Mouse (Mus musculus) forebrain, embryonic 13.5 days (tissue): ENCODE measurements around the gene Cnot6l. TPM values are rescaled to one million over a fixed set of nuclear protein-coding genes. Genes with fewer than 3 reads are reported as not detected.

Experiments
- ATAC-seq: fragments of 200-750 bp; cut with Nextera tagmentation; 2 replicates; pipeline ENCODE4 v1.8.0; 2017
- H3K27ac ChIP-seq: fragments of 300-500 bp; sonication (generic); 2 replicates; pipeline ENCODE4 v1.5.1; 2015; ENCODE audit warnings: inconsistent platforms, mild to moderate bottlenecking, moderate library complexity
- H3K27me3 ChIP-seq: fragments of 300-500 bp; sonication (generic); 2 replicates; pipeline ENCODE4 v1.6.1; 2015; ENCODE audit warnings: mild to moderate bottlenecking, inconsistent platforms
- H3K36me3 ChIP-seq: fragments of 300-500 bp; sonication (generic); 2 replicates; pipeline ENCODE4 v1.6.1; 2015; ENCODE audit warnings: mild to moderate bottlenecking, inconsistent platforms; ENCODE audit not compliant: poor library complexity, severe bottlenecking
- H3K4me1 ChIP-seq: fragments of 300-500 bp; sonication (generic); 2 replicates; pipeline ENCODE4 v1.6.1; 2015; ENCODE audit warnings: inconsistent platforms
- H3K4me2 ChIP-seq: fragments of 300-500 bp; sonication (generic); 2 replicates; pipeline ENCODE4 v1.6.1; 2015; ENCODE audit warnings: inconsistent platforms, mild to moderate bottlenecking, moderate library complexity
- H3K4me3 ChIP-seq: fragments of 300-500 bp; sonication (generic); 2 replicates; pipeline ENCODE4 v1.5.1; 2015; ENCODE audit warnings: mild to moderate bottlenecking, inconsistent platforms
- H3K9ac ChIP-seq: fragments of 300-500 bp; sonication (generic); 2 replicates; pipeline ENCODE4 v1.6.1; 2015; ENCODE audit warnings: mild to moderate bottlenecking, inconsistent platforms
- H3K9me3 ChIP-seq: fragments of 300-500 bp; sonication (generic); replicated peaks from 2 replicates; pipeline ENCODE4 v1.6.1; 2016; ENCODE audit warnings: inconsistent platforms
- WGBS: fragments of 180-500 bp; shearing (Covaris S2); methylation state at CpG from one replicate; pipeline ENCODE4 v1.1.7; 2015; 5-methylcytosine and 5-hydroxymethylcytosine counted together
- polyA plus RNA-seq: library from polyadenylated mRNA; unstranded; fragments of >200 nt; fragmentation: Nextera tagmentation; extraction: Ambion mirVana; gene quantifications from 2 replicates; pipeline ENCODE4 v1.2.1, GENCODE M21; 2015

Cnot6l gene
- polyA plus RNA-seq, 1 experiment from 2014 or later = 12.6 TPM

DNA sequence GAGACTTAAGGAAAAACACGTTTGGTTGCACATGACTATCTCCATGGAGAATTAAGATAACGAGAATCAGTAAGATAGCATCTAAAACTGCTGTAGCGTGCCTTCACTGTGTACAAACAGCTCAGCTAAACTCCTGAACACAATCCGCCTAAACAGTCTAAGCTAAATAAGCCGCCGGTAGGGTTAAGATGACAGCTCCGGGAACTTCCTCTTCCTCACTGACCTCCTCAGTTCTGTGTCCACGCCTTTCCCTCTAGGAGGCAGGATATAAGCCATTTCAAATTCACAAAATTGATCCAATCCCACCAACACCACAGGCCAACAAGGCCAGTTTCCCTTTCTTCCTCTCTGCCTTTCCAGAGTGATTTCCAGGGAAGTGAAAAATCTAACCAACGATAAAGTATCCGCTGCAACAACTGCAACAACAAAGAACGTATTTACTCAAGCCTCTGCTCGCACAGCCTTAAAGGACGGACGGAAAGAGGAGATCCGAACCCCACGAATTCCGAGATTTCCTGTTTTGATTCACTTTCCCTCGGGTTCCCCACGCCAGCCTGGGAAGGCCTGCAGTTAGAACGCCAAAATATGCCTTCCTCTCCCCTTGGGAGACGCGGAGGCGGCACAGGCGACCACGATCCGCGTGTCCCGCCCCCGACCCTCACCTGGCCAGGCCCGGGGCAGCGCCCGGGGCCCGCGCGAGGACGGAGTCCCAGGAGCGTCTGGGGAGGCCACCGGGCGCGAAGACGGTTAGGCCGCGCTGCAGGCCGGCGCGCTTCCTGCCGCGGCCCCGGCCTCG, 3.3 kb downstream of the Cnot6l start:
- H3K4me2 ChIP-seq = peak overlapping the region; percentile 77
- H3K4me1 ChIP-seq = peaks cover 17% of the 10 kb centered on the region
- H3K9ac ChIP-seq = peak overlapping the region; percentile 98
- under 1% methylated on average over 49 of the region's 50 CpGs for WGBS
- no peaks in the 10 kb centered on the region for H3K9me3 ChIP-seq
- H3K27ac ChIP-seq = peak overlapping the region; percentile 99
- ATAC-seq = 0 out of 2 replicates have a peak, but pooled peaks have one; percentile 4
- no peaks in the 10 kb centered on the region for H3K36me3 ChIP-seq
- peak overlapping the region; percentile 92 for H3K4me3 ChIP-seq
- no peaks in the 10 kb centered on the region for H3K27me3 ChIP-seq

GRCm38 (mm10) chr5:96142351-96142750, 21.6 kb downstream of the Cnot6l start:
- Histone ChIP-seq H3K4me1 (no peaks in the 10 kb centered on the region), H3K27me3 (no peaks in the 10 kb centered on the region), H3K4me2 (no peak overlapping the region), H3K4me3 (no peak overlapping the region), H3K9ac (no peak overlapping the region), H3K9me3 (no peaks in the 10 kb centered on the region), H3K27ac (no peak overlapping the region), H3K36me3 (no peaks in the 10 kb centered on the region)
- WGBS = 97% methylated on average over 2 of the region's 2 CpGs
- ATAC-seq = no peak

DNA sequence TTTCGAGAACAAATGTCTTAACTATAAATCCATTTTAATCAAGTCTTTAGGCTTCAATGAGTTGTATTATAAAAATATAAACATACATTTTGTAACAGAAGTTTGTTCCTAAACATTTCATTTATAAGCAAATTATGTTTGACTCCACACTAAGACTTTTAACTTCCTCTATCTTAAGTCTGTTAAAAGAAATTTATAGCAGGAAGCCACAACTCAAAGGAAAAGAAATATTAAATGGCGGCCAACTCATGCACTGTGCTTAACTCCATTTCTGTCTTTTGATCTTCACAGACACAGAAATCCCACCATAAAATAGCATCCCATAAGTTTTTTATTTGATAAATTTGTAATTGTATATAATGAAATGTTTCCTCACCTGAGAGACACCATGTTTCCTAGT, 33.3 kb downstream of the Cnot6l start:
- no peaks in the 10 kb centered on the region for H3K9me3 ChIP-seq
- H3K4me3 ChIP-seq = no peak overlapping the region
- H3K27me3 ChIP-seq = no peaks in the 10 kb centered on the region
- peaks cover 26% of the 10 kb centered on the region for H3K36me3 ChIP-seq
- H3K27ac ChIP-seq = no peak overlapping the region
- no peak for ATAC-seq
- no peak overlapping the region for H3K9ac ChIP-seq
- WGBS = 91% methylated on average over 2 of the region's 2 CpGs
- no peaks in the 10 kb centered on the region for H3K4me1 ChIP-seq
- no peak overlapping the region for H3K4me2 ChIP-seq

DNA sequence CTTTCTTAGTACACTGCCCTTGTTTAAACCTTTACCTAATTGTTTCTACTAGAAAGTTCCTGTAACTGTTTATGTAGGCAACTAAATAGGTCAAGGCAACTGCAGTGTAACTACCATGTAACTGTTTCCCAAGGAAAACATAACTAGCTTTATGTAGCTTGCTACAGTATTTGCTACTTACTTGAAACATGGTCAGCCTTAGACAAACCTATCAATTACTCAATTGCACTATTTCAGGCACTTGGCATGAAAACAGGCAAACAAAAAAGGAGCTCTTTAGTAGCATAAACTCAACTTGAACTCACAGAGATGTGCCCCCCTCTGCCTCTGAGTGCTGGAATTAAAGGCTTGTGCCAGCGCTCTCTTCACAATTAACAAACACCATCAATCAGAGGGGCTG, 37.1 kb downstream of the Cnot6l start:
- H3K27ac ChIP-seq = no peak overlapping the region
- no peaks in the 10 kb centered on the region for H3K4me1 ChIP-seq
- WGBS = 85% methylated on average over 1 of the region's 1 CpGs
- H3K36me3 ChIP-seq = peaks cover 21% of the 10 kb centered on the region
- no peak overlapping the region for H3K4me2 ChIP-seq
- ATAC-seq = no peak
- no peak overlapping the region for H3K9ac ChIP-seq
- no peak overlapping the region for H3K4me3 ChIP-seq
- no peaks in the 10 kb centered on the region for H3K9me3 ChIP-seq
- no peaks in the 10 kb centered on the region for H3K27me3 ChIP-seq

GRCm38 (mm10) chr5:96114943-96115342, 49.0 kb downstream of the Cnot6l start:
- H3K4me1 ChIP-seq = no peaks in the 10 kb centered on the region
- ATAC-seq = no peak
- no peaks in the 10 kb centered on the region for H3K9me3 ChIP-seq
- H3K27me3 ChIP-seq = no peaks in the 10 kb centered on the region
- H3K27ac ChIP-seq = no peak overlapping the region
- H3K4me2 ChIP-seq = no peak overlapping the region
- WGBS = 71% methylated on average over 3 of the region's 3 CpGs
- peaks cover 4% of the 10 kb centered on the region; the same call in 1 of the 2 replicates for H3K36me3 ChIP-seq
- H3K4me3 ChIP-seq = no peak overlapping the region
- no peak overlapping the region for H3K9ac ChIP-seq

DNA sequence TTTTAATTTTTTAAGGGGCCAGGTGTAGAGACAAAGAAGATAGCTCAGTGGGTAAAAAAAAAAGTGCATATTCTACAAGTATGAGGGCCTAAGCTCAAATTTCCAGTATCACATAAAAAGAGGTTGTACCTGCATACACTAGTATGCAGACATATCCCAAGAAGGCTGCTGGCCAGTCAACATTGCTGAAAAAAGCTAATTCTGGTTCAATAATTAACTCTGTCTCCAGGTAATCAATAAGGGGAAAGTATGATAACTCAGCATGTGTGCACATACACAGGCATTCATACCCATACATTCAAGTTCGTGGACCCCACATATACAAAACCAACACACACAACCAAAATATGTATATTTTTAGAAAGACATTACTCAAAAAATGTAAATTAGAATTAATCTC, 59.3 kb downstream of the Cnot6l start:
- WGBS = 97% methylated on average over 1 of the region's 1 CpGs
- ATAC-seq = no peak

GRCm38 (mm10) chr5:96091468-96091867, 72.5 kb downstream of the Cnot6l start:
- no peak overlapping the region for H3K27ac ChIP-seq
- H3K27me3 ChIP-seq = no peaks in the 10 kb centered on the region
- ATAC-seq = no peak
- no peaks in the 10 kb centered on the region for H3K4me1 ChIP-seq
- WGBS = 94% methylated on average over 2 of the region's 2 CpGs
- peaks cover 8% of the 10 kb centered on the region for H3K36me3 ChIP-seq
- no peaks in the 10 kb centered on the region for H3K9me3 ChIP-seq
- H3K4me2 ChIP-seq = no peak overlapping the region
- H3K9ac ChIP-seq = no peak overlapping the region
- H3K4me3 ChIP-seq = no peak overlapping the region

More for the DNA sequence above, 59.3 kb downstream of the Cnot6l start:
- no peaks in the 10 kb centered on the region for H3K27me3 ChIP-seq
- no peak overlapping the region for H3K4me2 ChIP-seq
- no peak overlapping the region for H3K9ac ChIP-seq
- no peaks in the 10 kb centered on the region for H3K9me3 ChIP-seq
- H3K4me3 ChIP-seq = no peak overlapping the region
- H3K27ac ChIP-seq = no peak overlapping the region
- no peaks in the 10 kb centered on the region for H3K4me1 ChIP-seq
- peaks cover 15% of the 10 kb centered on the region for H3K36me3 ChIP-seq

GRCm38 (mm10) chr5:96085324-96085723, 78.6 kb downstream of the Cnot6l start:
- H3K4me2 ChIP-seq = no peak overlapping the region
- H3K4me1 ChIP-seq = no peaks in the 10 kb centered on the region
- no peak overlapping the region for H3K27ac ChIP-seq
- no peaks in the 10 kb centered on the region for H3K27me3 ChIP-seq
- no peak for ATAC-seq
- no peak overlapping the region for H3K9ac ChIP-seq
- peaks cover 12% of the 10 kb centered on the region for H3K36me3 ChIP-seq
- H3K9me3 ChIP-seq = no peaks in the 10 kb centered on the region
- H3K4me3 ChIP-seq = no peak overlapping the region

DNA sequence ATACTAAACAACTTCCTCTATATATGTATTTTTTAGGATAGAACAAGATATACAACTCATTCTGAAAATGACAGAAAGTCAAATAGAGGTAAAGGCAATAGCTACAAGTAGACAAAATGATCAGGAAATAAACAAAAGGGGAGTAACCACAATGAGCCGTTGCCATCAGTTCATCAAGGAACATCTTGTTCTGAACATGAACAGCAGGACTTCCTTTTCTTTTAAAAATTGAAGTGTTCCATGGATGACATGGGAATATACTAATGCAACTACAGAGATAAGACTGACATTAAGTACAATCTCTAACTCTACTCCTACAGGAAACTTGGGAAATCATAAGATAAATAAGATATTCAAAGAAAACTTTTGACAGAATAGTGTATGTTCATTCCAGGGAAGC, 84.9 kb downstream of the Cnot6l start:
- no peaks in the 10 kb centered on the region for H3K4me1 ChIP-seq
- no peaks in the 10 kb centered on the region for H3K9me3 ChIP-seq
- H3K9ac ChIP-seq = no peak overlapping the region
- no peak for ATAC-seq
- peaks cover 22% of the 10 kb centered on the region for H3K36me3 ChIP-seq
- no peak overlapping the region for H3K4me3 ChIP-seq
- H3K27ac ChIP-seq = no peak overlapping the region
- H3K27me3 ChIP-seq = no peaks in the 10 kb centered on the region
- H3K4me2 ChIP-seq = no peak overlapping the region
- 81% methylated on average over 1 of the region's 1 CpGs for WGBS

DNA sequence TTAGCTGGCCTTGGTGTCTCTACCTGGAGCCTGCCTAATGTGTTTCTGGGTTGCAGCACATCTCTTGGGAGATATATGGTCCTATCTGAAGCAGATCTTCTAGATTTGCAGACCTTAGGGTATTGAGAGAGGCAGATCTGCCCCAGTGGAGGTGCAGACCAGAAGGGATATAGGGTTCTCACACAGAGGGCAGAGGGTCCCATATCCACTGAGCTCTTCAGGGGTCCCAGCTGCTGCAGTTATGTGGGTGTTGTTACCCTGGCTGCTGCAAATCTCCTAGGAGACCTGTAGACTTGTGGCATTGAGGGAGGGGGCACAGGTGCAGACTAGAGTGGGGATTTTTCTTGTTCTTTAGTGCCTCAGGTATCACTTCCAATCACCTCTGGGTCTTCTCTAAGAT, 98.4 kb downstream of the Cnot6l start:
- no peak overlapping the region for H3K4me3 ChIP-seq
- H3K9ac ChIP-seq = no peak overlapping the region
- H3K27me3 ChIP-seq = no peaks in the 10 kb centered on the region
- H3K4me2 ChIP-seq = no peak overlapping the region
- H3K27ac ChIP-seq = no peak overlapping the region
- ATAC-seq = no peak
- no peaks in the 10 kb centered on the region for H3K4me1 ChIP-seq
- 0 out of 2 replicates have a peak, but pooled peaks cover 2% of the 10 kb centered on the region for H3K36me3 ChIP-seq
- no peaks in the 10 kb centered on the region for H3K9me3 ChIP-seq

GRCm38 (mm10) chr5:96042492-96042891, 121.5 kb downstream of the Cnot6l start:
- Histone ChIP-seq H3K4me2 (no peak overlapping the region), H3K4me3 (no peak overlapping the region), H3K27me3 (no peaks in the 10 kb centered on the region), H3K36me3 (no peaks in the 10 kb centered on the region), H3K27ac (no peak overlapping the region), H3K9ac (no peak overlapping the region), H3K9me3 (no peaks in the 10 kb centered on the region), H3K4me1 (no peaks in the 10 kb centered on the region; the same call in 1 of the 2 replicates)
- no peak for ATAC-seq
- WGBS = 95% methylated on average over 3 of the region's 3 CpGs

DNA sequence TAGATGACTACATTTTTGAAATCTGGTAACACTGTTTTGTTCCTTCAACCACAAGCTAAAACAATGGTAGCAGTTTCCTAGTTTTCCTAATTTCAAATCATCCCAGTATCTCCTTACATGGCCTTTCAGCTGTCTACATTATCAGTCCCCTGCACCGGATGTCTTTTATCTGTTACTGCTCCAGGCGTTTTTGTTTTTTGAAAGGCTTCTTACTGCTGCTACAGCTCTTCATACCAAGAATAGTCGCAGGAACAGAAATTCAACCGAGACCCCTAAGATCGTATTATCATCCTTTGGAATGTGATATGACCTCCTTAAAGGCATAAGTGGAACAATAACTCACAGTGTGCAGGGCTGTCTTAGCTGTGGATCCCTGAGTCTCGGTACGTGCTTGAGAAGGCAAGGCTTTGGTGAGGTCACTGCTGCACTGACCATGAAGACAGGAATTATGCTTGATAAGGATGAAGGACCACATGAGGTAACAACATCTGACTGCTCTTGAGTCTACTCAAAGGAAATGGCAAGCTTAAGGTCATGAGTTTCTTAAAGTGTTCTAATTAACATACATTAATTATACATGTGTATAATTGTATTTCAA, 122.4 kb downstream of the Cnot6l start:
- H3K4me1 ChIP-seq = no peaks in the 10 kb centered on the region; the same call in 1 of the 2 replicates
- no peaks in the 10 kb centered on the region for H3K36me3 ChIP-seq
- H3K27me3 ChIP-seq = no peaks in the 10 kb centered on the region
- no peaks in the 10 kb centered on the region for H3K9me3 ChIP-seq
- ATAC-seq = no peak
- H3K4me3 ChIP-seq = no peak overlapping the region
- H3K9ac ChIP-seq = no peak overlapping the region
- no peak overlapping the region for H3K27ac ChIP-seq
- 88% methylated on average over 7 of the region's 7 CpGs for WGBS
- no peak overlapping the region for H3K4me2 ChIP-seq
